Mouse (Mus musculus): ENCODE measurements around the gene Phyhipl. TPM values are rescaled to one million over a fixed set of nuclear protein-coding genes. Genes with fewer than 3 reads are reported as not detected.
A peak's percentile ranks its signal among the peaks of the same experiment; 100 is the strongest.

Phyhipl gene
- total and polyA plus RNA-seq, 2 experiments from 2014 or later = 35.4 to 229 TPM

GRCm38 (mm10) chr10:70519640-70520099 lies 136.1 kb downstream of the Phyhipl start:
- Histone ChIP-seq H3K36me3 (ENCODE audit: insufficient read depth) (no peaks in the 10 kb centered on the region), H3K27ac (ENCODE audit: low read depth, low read length) (0 out of 2 replicates have a peak overlapping the region, but pooled peaks have one; percentile 3), H3K4me3 (ENCODE audit: low read depth, low read length) (peak overlapping the region; percentile 42), H3K4me2 (ENCODE audit: low read depth) (peak overlapping the region; percentile 75), H3K27me3 (ENCODE audit: insufficient read depth, low read length) (no peaks in the 10 kb centered on the region), H3K9ac (0 out of 2 replicates have a peak overlapping the region, but pooled peaks have one; percentile 57), H3K4me1 (ENCODE audit: insufficient read depth) (peaks cover 6% of the 10 kb centered on the region), H3K9me3 (ENCODE audit: low read length) (no peaks in the 10 kb centered on the region)
- ATAC-seq (peak; percentile 10), DNase-seq (no peak)
- no peak for TF ChIP-seq CTCF (IDR thresholded peaks at IDR 0.05; ENCODE audit: low read depth)
- 7% methylated on average over 14 of the region's 14 CpGs for WGBS

GRCm38 (mm10) chr10:70516661-70517060 lies 139.1 kb downstream of the Phyhipl start:
- DNase-seq = no peak
- Histone ChIP-seq H3K4me2 (ENCODE audit: low read depth) (no peak overlapping the region), H3K4me3 (ENCODE audit: low read depth, low read length) (no peak overlapping the region), H3K27ac (ENCODE audit: low read depth, low read length) (no peak overlapping the region), H3K27me3 (ENCODE audit: insufficient read depth, low read length) (no peaks in the 10 kb centered on the region), H3K9ac (no peak overlapping the region), H3K36me3 (ENCODE audit: insufficient read depth) (no peaks in the 10 kb centered on the region), H3K4me1 (ENCODE audit: insufficient read depth) (peaks cover 6% of the 10 kb centered on the region), H3K9me3 (ENCODE audit: low read length) (no peaks in the 10 kb centered on the region)
- ATAC-seq = no peak
- WGBS = 93% methylated on average over 8 of the region's 8 CpGs
- TF ChIP-seq CTCF (IDR thresholded peaks at IDR 0.05; ENCODE audit: low read depth) = no peak

GRCm38 (mm10) chr10:70514848-70515247 lies 140.9 kb downstream of the Phyhipl start:
- Histone ChIP-seq H3K4me3 (ENCODE audit: low read depth, low read length) (no peak overlapping the region), H3K36me3 (ENCODE audit: insufficient read depth) (no peaks in the 10 kb centered on the region), H3K4me1 (ENCODE audit: insufficient read depth) (peaks cover 5% of the 10 kb centered on the region), H3K4me2 (ENCODE audit: low read depth) (no peak overlapping the region), H3K9me3 (ENCODE audit: low read length) (no peaks in the 10 kb centered on the region), H3K9ac (no peak overlapping the region), H3K27me3 (ENCODE audit: insufficient read depth, low read length) (no peaks in the 10 kb centered on the region), H3K27ac (ENCODE audit: low read depth, low read length) (no peak overlapping the region)
- no peak for ATAC-seq
- WGBS = 92% methylated on average over 9 of the region's 9 CpGs
- DNase-seq = no peak
- TF ChIP-seq CTCF (IDR thresholded peaks at IDR 0.05; ENCODE audit: low read depth) = no peak

- ATAC-seq (no peak), DNase-seq (no peak)
- Histone ChIP-seq H3K9ac (no peak overlapping the region), H3K9me3 (ENCODE audit: low read length) (no peaks in the 10 kb centered on the region), H3K27ac (ENCODE audit: low read depth, low read length) (no peak overlapping the region), H3K4me3 (ENCODE audit: low read depth, low read length) (no peak overlapping the region), H3K4me1 (ENCODE audit: insufficient read depth) (no peaks in the 10 kb centered on the region), H3K36me3 (ENCODE audit: insufficient read depth) (0 out of 2 replicates have a peak, but pooled peaks cover 6% of the 10 kb centered on the region), H3K4me2 (ENCODE audit: low read depth) (no peak overlapping the region), H3K27me3 (ENCODE audit: insufficient read depth, low read length) (no peaks in the 10 kb centered on the region)
- WGBS = 93% methylated on average over 3 of the region's 3 CpGs
- TF ChIP-seq CTCF (IDR thresholded peaks at IDR 0.05; ENCODE audit: low read depth) = peak; percentile 33; the same call in 1 of the 2 replicates
Observed at GRCm38 (mm10) chr10:70507880-70508279, 147.9 kb downstream of the Phyhipl start.

Other genes with a start within 250 kb of the Phyhipl start
- gene Fam13c, start 215.5 kb downstream of the Phyhipl start, total RNA-seq (2014; rRNA removed) = 7.4 and 9.6 TPM in 2 replicates
- 16.8 and 23.8 TPM in 2 replicates for gene Fam13c, start 215.5 kb downstream of the Phyhipl start, polyA plus RNA-seq (2015; fragmentation: Nextera tagmentation; extraction: Ambion mirVana)